ENCODE assay signal across 9 mouse cellular contexts in the genomic region with DNA sequence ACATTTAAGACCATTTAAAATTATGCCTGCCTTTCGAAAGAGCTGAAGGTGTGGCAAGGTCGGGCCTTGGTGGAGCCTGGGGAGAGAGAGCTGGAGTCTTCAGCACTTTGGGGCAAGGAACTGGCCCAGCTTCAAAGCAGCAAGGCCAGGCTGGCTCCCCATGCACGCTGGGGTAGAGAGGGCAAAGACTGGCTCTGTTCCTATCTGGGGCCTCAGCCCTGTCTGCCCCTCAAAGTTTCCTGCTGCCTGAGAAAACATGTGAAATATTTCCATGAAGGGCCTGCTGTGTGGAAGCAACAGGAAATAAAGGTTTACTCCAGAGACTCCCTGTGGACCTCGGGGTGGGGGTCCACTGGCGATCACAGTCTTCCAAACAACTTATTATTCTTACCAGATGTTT.
DNase-seq lines count a peak whose midpoint lies in the region; ATAC-seq and TF ChIP-seq lines count a peak whose summit lies in the region.
"Had no signal": no experiment of that assay in that cellular context is flagged by ENCODE, and none has a peak within 500 bp of the region (broad histone marks: within the 10 kb centered on the region; RNA-seq: fewer than 3 reads in every experiment).

No protein-coding gene starts in this region.

- no peaks in the 10 kb centered on the region for H3K36me3 ChIP-seq in kidney, postnatal 0 days (ENCODE audit: insufficient read depth, low read length)
- no peaks in the 10 kb centered on the region for H3K36me3 ChIP-seq in embryonic facial prominence, embryonic 13.5 days
- H3K36me3 ChIP-seq in limb, embryonic 11.5 days (ENCODE audit: control insufficient read depth, insufficient read depth, low read length): no peaks in the 10 kb centered on the region

- H3K27ac ChIP-seq in kidney, postnatal 0 days: peak overlapping the region; percentile 50
- H3K27ac ChIP-seq in embryonic facial prominence, embryonic 13.5 days: peak overlapping the region; percentile 85
- H3K27ac ChIP-seq in limb, embryonic 11.5 days (replicated peaks; ENCODE audit: low read depth, low read length): peak overlapping the region; percentile 64
- H3K27ac ChIP-seq: macrophage had no signal

- H3K4me1 ChIP-seq in kidney, postnatal 0 days (replicated peaks; ENCODE audit: insufficient read depth, low read length): peaks cover 14% of the 10 kb centered on the region
- H3K4me1 ChIP-seq in embryonic facial prominence, embryonic 13.5 days: peaks cover 17% of the 10 kb centered on the region
- H3K4me1 ChIP-seq in limb, embryonic 11.5 days (ENCODE audit: control insufficient read depth, insufficient read depth, low read length): peaks cover 4% of the 10 kb centered on the region

- WGBS in kidney, postnatal 0 days: 42% methylated on average over 5 of the region's 5 CpGs
- 24% methylated on average over 5 of the region's 5 CpGs for WGBS in embryonic facial prominence, embryonic 13.5 days
- 17% methylated on average over 5 of the region's 5 CpGs for WGBS in limb, embryonic 11.5 days

- ATAC-seq in kidney, postnatal 0 days (replicated peaks; ENCODE audit: low FRiP score, low read depth): no peak
- 0 out of 2 replicates have a peak, but pooled peaks have one; percentile 33 for ATAC-seq in embryonic facial prominence, embryonic 13.5 days (ENCODE audit: insufficient number of reproducible peaks, insufficient read depth, low FRiP score, low TSS enrichment, low read depth)
- peak; percentile 44; the same call in 1 of the 2 replicates for ATAC-seq in limb, embryonic 11.5 days (ENCODE audit: insufficient number of reproducible peaks, low FRiP score, low TSS enrichment, low read depth)

- H3K27me3 ChIP-seq in kidney, postnatal 0 days (ENCODE audit: insufficient read depth, low read length): no peaks in the 10 kb centered on the region
- no peaks in the 10 kb centered on the region for H3K27me3 ChIP-seq in embryonic facial prominence, embryonic 13.5 days
- no peaks in the 10 kb centered on the region for H3K27me3 ChIP-seq in limb, embryonic 11.5 days (ENCODE audit: control insufficient read depth, insufficient read depth, low read length)

- H3K9me3 ChIP-seq in kidney, postnatal 0 days (replicated peaks; ENCODE audit: low read length): no peaks in the 10 kb centered on the region
- H3K9me3 ChIP-seq in embryonic facial prominence, embryonic 13.5 days: no peaks in the 10 kb centered on the region
- H3K9me3 ChIP-seq in limb, embryonic 11.5 days (ENCODE audit: control insufficient read depth, low read length): no peaks in the 10 kb centered on the region

- no peak overlapping the region for H3K4me2 ChIP-seq in kidney, postnatal 0 days (ENCODE audit: low read length)
- H3K4me2 ChIP-seq in embryonic facial prominence, embryonic 13.5 days: no peak overlapping the region
- no peak overlapping the region for H3K4me2 ChIP-seq in limb, embryonic 11.5 days (ENCODE audit: low read depth, severe bottlenecking)

- no peak for TF ChIP-seq CTCF in kidney, postnatal 0 days (IDR thresholded peaks at IDR 0.05; ENCODE audit: low read depth)

- peak; percentile 36 for DNase-seq in embryo, embryonic 11 days
- no peak for DNase-seq in embryo, embryonic 10.5 days (ENCODE audit: low spot score)
- no peak for DNase-seq in kidney, postnatal 0 days (ENCODE audit: low spot score)
- DNase-seq in kidney, postnatal 36 days: no peak
- peak; percentile 27 for DNase-seq in limb, embryonic 11.5 days (ENCODE audit: low spot score)
- no peak for DNase-seq in spleen, postnatal 10 days (ENCODE audit: low spot score in 2 of 2)
- DNase-seq in cerebellum, postnatal 36 days: no peak

- H3K9ac ChIP-seq in kidney, postnatal 0 days (ENCODE audit: low read depth, low read length): no peak overlapping the region
- H3K9ac ChIP-seq in embryonic facial prominence, embryonic 13.5 days: no peak overlapping the region
- H3K9ac ChIP-seq in limb, embryonic 11.5 days (ENCODE audit: low read length): no peak overlapping the region

- no peak overlapping the region for H3K4me3 ChIP-seq in kidney, postnatal 0 days (replicated peaks; ENCODE audit: low read depth, low read length)
- H3K4me3 ChIP-seq in embryonic facial prominence, embryonic 13.5 days: no peak overlapping the region
- H3K4me3 ChIP-seq in limb, embryonic 11.5 days (ENCODE audit: low read depth, low read length): no peak overlapping the region

Comparison
In these comparisons a context has a peak if more than half of its experiments do, and no peak if none do; other contexts are left out.
1. DNase-seq: peak in embryo, embryonic 11 days (single experiment) and limb, embryonic 11.5 days (single experiment); none in embryo, embryonic 10.5 days (single experiment), kidney, postnatal 0 days (single experiment), kidney, postnatal 36 days (0 of 2), spleen, postnatal 10 days (0 of 2) and cerebellum, postnatal 36 days (0 of 2).
2. Peak in every context shown above with its lines, with median percentiles within 50 percentile points of each other: H3K27ac ChIP-seq.